Mouse (Mus musculus) intestine, embryonic 16.5 days (tissue): ENCODE data around the gene Krtap6-2. TPM values are rescaled to one million over a fixed set of nuclear protein-coding genes. Genes with fewer than 3 reads are reported as not detected.

Source experiments
- ATAC-seq: fragments of 200-750 bp; cut with Nextera tagmentation; 2 replicates; pipeline ENCODE4 v1.8.0; 2017; ENCODE audit warnings: moderate TSS enrichment, moderate library complexity
- H3K27ac ChIP-seq: fragments of 300-500 bp; sonication (generic); 2 replicates; pipeline ENCODE4 v1.5.1; 2014; ENCODE audit warnings: mild to moderate bottlenecking, low read length
- H3K27me3 ChIP-seq: fragments of 300-500 bp; sonication (generic); replicated peaks from 2 replicates; pipeline ENCODE4 v1.6.1; 2014; ENCODE audit warnings: low read length, control low read depth, mixed read lengths; ENCODE audit not compliant: control insufficient read depth, insufficient read depth
- H3K36me3 ChIP-seq: fragments of 300-500 bp; sonication (generic); 2 replicates; pipeline ENCODE4 v1.6.1; 2014; ENCODE audit warnings: low read length, control low read depth; ENCODE audit not compliant: control insufficient read depth, insufficient read depth
- H3K4me1 ChIP-seq: fragments of 300-500 bp; sonication (generic); 2 replicates; pipeline ENCODE4 v1.6.1; 2014; ENCODE audit warnings: low read length, control low read depth, mixed read lengths; ENCODE audit not compliant: control insufficient read depth, insufficient read depth
- H3K4me2 ChIP-seq: fragments of 300-500 bp; sonication (generic); 2 replicates; pipeline ENCODE4 v1.6.1; 2014; ENCODE audit warnings: low read depth, low read length, control low read depth
- H3K4me3 ChIP-seq: fragments of 300-500 bp; sonication (generic); 2 replicates; pipeline ENCODE4 v1.5.1; 2014; ENCODE audit warnings: mild to moderate bottlenecking, low read length
- H3K9ac ChIP-seq: fragments of 300-500 bp; sonication (generic); 2 replicates; pipeline ENCODE4 v1.6.1; 2014; ENCODE audit warnings: low read depth, low read length
- H3K9me3 ChIP-seq: fragments of 300-500 bp; sonication (generic); 2 replicates; pipeline ENCODE4 v1.6.1; 2016; ENCODE audit warnings: low read length, control low read depth; ENCODE audit not compliant: control insufficient read depth
- WGBS: fragments of 180-500 bp; shearing (Covaris S2); extraction: QIAGEN DNeasy Blood & Tissue Kit; methylation state at CpG from one replicate; pipeline ENCODE4 v1.1.7; 2014; 5-methylcytosine and 5-hydroxymethylcytosine counted together
- polyA plus RNA-seq: library from polyadenylated mRNA; unstranded; fragments of >200 nt; fragmentation: Nextera tagmentation; extraction: Ambion mirVana; gene quantifications from 2 replicates; pipeline ENCODE4 v1.2.1, GENCODE M21; 2015

Krtap6-2 gene
- not detected in 2 replicates for polyA plus RNA-seq

DNA sequence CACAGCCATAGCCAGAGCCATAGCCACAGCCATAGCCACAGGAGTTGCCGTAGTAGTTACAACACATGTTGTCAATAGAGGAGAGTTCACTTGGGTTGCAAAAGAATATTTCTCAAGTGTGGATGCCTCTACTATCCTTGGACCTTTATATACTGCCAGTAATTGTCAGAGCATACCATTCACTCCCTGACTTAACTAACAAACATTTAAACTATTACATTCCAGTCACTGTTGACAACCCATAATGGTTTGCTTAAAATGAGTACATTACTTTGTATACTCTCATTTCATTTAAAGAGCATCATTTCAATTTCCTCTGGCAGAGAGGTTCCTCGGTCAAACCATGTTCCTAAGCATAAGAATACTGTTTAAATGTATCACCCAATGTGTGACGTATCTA, at the start of gene Krtap6-2:
Krtap6-2 (minus strand) TSS at position 101 of the 400 bp plus-strand sequence.
- Histone ChIP-seq H3K27me3 (no peaks in the 10 kb centered on the region), H3K9ac (no peak within 1 kb of the TSS), H3K9me3 (no peaks in the 10 kb centered on the region), H3K4me1 (no peaks in the 10 kb centered on the region), H3K27ac (no peak within 1 kb of the TSS), H3K36me3 (no peaks in the 10 kb centered on the region), H3K4me2 (no peak within 1 kb of the TSS), H3K4me3 (no peak within 1 kb of the TSS)
- ATAC-seq: no peak
- 89% methylated on average over 3 of the region's 3 CpGs for WGBS

DNA sequence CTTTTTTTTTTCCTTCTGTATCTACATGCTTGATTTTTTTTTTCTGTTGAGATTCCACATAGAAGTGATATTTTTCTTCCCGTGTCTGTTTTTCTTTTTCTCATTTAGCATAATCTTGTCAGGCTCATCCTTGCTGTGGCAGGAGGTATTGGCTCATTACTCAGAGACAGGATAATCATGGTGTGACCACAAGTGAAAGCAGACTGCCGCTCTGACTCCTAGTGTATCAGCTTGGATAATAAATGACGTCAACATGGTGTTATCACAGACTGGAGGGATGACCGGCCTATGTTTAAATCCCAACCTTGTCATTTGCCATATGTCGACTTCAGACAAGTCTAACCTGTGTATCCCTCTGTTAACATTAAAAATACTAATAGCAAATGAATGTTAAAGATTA, 41.3 kb upstream of the Krtap6-2 start:
- Histone ChIP-seq H3K27me3 (no peaks in the 10 kb centered on the region), H3K27ac (no peak overlapping the region), H3K4me2 (no peak overlapping the region), H3K9ac (no peak overlapping the region), H3K4me3 (no peak overlapping the region), H3K4me1 (no peaks in the 10 kb centered on the region), H3K9me3 (no peaks in the 10 kb centered on the region), H3K36me3 (no peaks in the 10 kb centered on the region)
- no peak for ATAC-seq
- 60% methylated on average over 5 of the region's 5 CpGs for whole genome bisulfite sequencing

DNA sequence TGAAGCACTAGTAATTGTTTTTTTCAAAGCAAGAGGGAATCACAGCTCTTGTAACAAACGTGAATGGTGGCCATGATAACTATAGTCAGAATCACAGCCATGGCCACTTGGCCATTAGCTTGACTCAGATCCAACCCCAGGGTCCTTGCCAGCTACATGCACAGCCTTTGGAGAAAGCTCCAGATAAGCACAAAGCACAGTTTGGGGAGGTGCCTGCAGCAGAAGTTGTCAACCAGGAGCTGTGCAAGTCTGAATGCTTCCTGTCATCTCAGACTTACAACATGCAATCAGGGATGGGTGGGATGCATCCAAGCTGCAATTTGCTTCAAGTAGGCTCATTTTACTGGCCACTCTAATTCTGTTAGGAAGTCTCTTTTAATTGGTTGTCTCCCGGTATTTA, 9.7 kb upstream of the Krtap6-2 start:
- ATAC-seq: no peak
- Histone ChIP-seq H3K4me2 (no peak overlapping the region), H3K27me3 (no peaks in the 10 kb centered on the region), H3K4me1 (no peaks in the 10 kb centered on the region), H3K9me3 (no peaks in the 10 kb centered on the region), H3K4me3 (no peak overlapping the region), H3K36me3 (no peaks in the 10 kb centered on the region), H3K27ac (no peak overlapping the region), H3K9ac (no peak overlapping the region)
- WGBS: 86% methylated on average over 2 of the region's 2 CpGs

DNA sequence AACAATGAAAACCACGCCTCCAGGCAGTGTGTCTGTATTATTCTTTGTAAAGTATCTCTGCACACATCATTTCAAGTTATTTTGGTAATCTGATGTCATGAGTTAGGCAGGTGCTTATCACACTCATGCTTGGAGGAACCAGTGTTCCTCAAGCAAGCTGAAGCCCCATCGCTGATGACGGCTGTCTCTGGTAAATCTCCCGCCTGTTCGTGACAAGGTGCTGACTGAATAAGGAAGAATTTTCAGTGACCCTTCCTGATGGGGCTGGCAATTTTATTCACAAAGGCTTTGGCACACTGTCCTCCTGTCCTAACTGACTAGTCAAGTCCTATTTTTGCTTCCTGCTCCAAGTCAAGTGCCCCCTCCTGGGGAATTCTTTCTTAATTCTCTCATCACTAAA, 5.4 kb upstream of the Krtap6-2 start:
- Histone ChIP-seq H3K4me1 (no peaks in the 10 kb centered on the region), H3K27ac (no peak overlapping the region), H3K9me3 (no peaks in the 10 kb centered on the region), H3K27me3 (no peaks in the 10 kb centered on the region), H3K4me3 (no peak overlapping the region), H3K9ac (no peak overlapping the region), H3K36me3 (no peaks in the 10 kb centered on the region), H3K4me2 (no peak overlapping the region)
- no peak for ATAC-seq
- whole genome bisulfite sequencing: 85% methylated on average over 5 of the region's 5 CpGs

DNA sequence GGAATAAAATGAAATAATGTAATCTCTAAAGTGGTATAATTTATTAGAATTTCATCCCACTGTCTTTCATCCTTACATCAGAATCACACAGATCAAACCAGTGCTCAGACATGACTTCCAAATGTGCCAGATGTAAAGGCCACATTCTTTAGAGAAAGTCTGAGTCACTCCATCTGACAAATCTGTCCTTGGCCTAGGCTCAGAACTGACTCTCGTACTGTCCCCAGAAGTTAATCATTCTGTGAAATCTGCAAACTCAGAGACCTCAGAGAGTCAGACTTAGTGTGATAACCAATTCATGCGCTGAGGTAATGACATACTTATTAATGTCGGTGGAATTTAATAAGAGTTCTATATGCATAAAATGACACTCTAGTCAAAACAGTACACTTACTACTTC, 3.6 kb downstream of the Krtap6-2 start:
- H3K9me3 ChIP-seq: no peaks in the 10 kb centered on the region
- H3K4me2 ChIP-seq: no peak overlapping the region
- WGBS: 86% methylated on average over 3 of the region's 3 CpGs
- no peak overlapping the region for H3K27ac ChIP-seq
- no peak overlapping the region for H3K9ac ChIP-seq
- no peaks in the 10 kb centered on the region for H3K36me3 ChIP-seq
- no peak overlapping the region for H3K4me3 ChIP-seq
- no peaks in the 10 kb centered on the region for H3K4me1 ChIP-seq
- no peaks in the 10 kb centered on the region for H3K27me3 ChIP-seq
- ATAC-seq: no peak

DNA sequence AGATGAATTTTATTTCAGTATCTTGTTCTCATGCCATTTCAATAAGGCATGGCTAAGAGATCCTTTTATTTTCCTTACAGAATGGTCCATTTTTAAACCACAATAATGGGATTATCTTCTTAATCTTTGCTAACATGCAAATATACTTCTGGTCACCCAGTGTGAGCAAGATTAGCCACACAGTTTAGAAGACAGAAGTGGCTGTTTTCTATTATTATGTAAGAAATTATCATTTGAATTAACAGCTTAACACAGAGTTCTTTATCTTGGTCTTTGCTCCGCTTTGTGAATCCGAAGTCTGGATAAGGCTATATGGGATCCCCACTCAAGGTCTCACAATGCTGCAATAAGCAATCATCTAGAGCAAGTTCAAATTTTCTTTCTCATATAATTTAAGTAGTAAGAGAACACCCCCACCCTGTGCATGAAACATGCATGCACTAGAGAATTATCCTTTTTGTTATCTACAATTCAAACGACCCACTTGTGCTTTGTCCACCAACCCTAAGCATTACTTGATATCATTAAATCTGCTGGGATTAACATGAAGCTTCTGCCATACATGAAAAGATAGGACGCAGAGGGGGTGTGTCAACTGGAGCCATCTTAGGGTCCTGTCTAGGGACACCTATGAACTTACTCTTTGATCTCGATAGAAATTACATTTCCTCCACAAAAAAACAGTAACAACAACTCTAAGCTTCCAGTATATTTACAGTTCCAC, 9.4 kb downstream of the Krtap6-2 start:
- H3K27me3 ChIP-seq: no peaks in the 10 kb centered on the region
- H3K4me3 ChIP-seq: no peak overlapping the region
- WGBS: 78% methylated on average over 5 of the region's 5 CpGs
- no peaks in the 10 kb centered on the region for H3K9me3 ChIP-seq
- no peaks in the 10 kb centered on the region for H3K36me3 ChIP-seq
- H3K4me1 ChIP-seq: no peaks in the 10 kb centered on the region
- no peak overlapping the region for H3K9ac ChIP-seq
- no peak overlapping the region for H3K4me2 ChIP-seq
- no peak for ATAC-seq
- H3K27ac ChIP-seq: no peak overlapping the region

DNA sequence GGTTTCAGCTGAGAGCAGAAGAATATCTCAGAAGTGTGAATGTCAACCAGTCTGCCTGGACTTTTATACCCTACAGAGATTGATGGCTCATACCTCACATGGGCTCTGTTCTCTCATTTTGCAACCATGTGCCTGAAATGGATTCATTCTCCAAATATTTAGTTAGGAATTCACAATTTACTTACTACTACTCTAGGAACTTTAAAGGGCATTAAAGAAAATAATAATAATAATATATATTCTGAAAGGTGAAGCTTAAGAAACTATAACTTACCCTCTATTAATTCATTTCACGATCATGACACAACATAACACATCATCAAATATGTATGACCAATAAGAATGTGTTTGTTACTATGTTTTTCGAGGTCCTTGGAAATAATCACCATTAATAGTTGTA, 16.1 kb downstream of the Krtap6-2 start, which contains the start of gene Krtap21-1:
Krtap21-1 (minus strand) TSS at position 101 of the 400 bp plus-strand sequence.
- H3K4me1 ChIP-seq: no peaks in the 10 kb centered on the region
- no peaks in the 10 kb centered on the region for H3K9me3 ChIP-seq
- H3K4me2 ChIP-seq: no peak within 1 kb of the TSS
- H3K4me3 ChIP-seq: no peak within 1 kb of the TSS
- WGBS: 81% methylated on average over 2 of the region's 2 CpGs
- H3K36me3 ChIP-seq: no peaks in the 10 kb centered on the region
- no peaks in the 10 kb centered on the region for H3K27me3 ChIP-seq
- no peak within 1 kb of the TSS for H3K9ac ChIP-seq
- no peak within 1 kb of the TSS for H3K27ac ChIP-seq
- ATAC-seq: no peak

DNA sequence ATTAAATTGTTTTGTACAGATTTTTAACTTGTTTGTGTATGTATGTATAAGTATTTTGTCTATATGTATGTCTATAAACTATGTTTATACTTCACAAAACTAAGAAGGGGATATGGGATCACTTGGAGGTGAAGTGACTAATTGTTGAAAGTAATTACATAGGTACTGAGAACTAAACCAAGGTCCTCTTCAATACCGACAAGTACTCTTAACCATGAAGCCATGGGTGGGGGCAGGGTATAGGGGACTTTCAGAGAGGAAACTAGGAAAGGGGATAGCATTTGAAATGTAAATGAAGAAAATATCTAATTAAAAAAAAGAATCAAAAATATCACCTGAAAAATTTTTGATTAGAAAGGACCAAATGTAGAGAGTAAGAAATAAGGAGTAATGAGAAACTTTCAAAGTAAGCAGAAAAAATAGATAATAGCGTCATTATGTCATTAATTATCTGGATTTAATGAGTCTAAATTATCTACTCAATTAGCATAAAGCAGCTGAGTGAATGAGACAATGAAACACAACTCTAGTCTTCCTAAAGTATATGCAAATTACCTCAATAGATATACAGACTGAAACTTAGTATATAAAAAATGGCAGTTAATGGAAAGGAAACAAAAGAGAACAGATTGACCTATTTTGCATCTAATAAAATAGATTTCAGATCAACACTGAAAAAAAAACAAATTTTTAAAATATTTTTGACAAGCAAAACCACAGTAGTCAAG, 47.0 kb downstream of the Krtap6-2 start:
- Histone ChIP-seq H3K4me2 (no peak overlapping the region), H3K9me3 (no peaks in the 10 kb centered on the region), H3K27me3 (no peaks in the 10 kb centered on the region), H3K4me1 (no peaks in the 10 kb centered on the region), H3K4me3 (no peak overlapping the region), H3K36me3 (no peaks in the 10 kb centered on the region), H3K27ac (no peak overlapping the region), H3K9ac (no peak overlapping the region)
- 78% methylated on average over 2 of the region's 2 CpGs for WGBS
- no peak for ATAC-seq
